Mouse (Mus musculus) megakaryocyte, embryonic 14.5 days (primary cell): ENCODE results near the gene Lce1l. TPM values are rescaled to one million over a fixed set of nuclear protein-coding genes. Genes with fewer than 3 reads are reported as not detected.
"Not testable (repeated sequence)": the region's sequence is repeated elsewhere in the genome, so short reads cannot be mapped to it uniquely, and the experiment has no call there.

Source experiments
- H3K27me3 ChIP-seq: replicated peaks from 2 replicates; pipeline ENCODE3; 2012; ENCODE audit warnings: inconsistent platforms
- H3K36me3 ChIP-seq: replicated peaks from 2 replicates; pipeline ENCODE3; 2012; ENCODE audit warnings: low read length, inconsistent platforms, mixed read lengths
- H3K4me1 ChIP-seq: 2 replicates; pipeline ENCODE4 v1.6.1; 2012; ENCODE audit warnings: inconsistent platforms
- H3K4me3 ChIP-seq: replicated peaks from 2 replicates; pipeline ENCODE3; 2012; ENCODE audit warnings: moderate library complexity, mild to moderate bottlenecking, inconsistent platforms
- H3K9me3 ChIP-seq: 2 replicates; pipeline ENCODE4 v1.6.1; 2012; ENCODE audit warnings: inconsistent platforms
- FLI1 ChIP-seq: IDR thresholded peaks from 2 replicates; pipeline ENCODE4 v1.6.1; 2012; ENCODE audit warnings: low read length, inconsistent platforms, mixed read lengths
- GATA1 ChIP-seq: IDR thresholded peaks from 3 replicates; pipeline ENCODE4 v1.6.1; 2012; ENCODE audit warnings: mixed read lengths, low read length, inconsistent platforms, borderline replicate concordance
- polyA plus RNA-seq: library from polyadenylated mRNA; stranded (reverse); fragments of >175 nt; gene quantifications from 2 replicates; pipeline ENCODE4 v1.2.3, GENCODE M21; 2012; ENCODE audit warnings: low replicate concordance; ENCODE audit not compliant: insufficient read depth

Gene Lce1l
- not detected in 2 replicates for polyA plus RNA-seq

DNA sequence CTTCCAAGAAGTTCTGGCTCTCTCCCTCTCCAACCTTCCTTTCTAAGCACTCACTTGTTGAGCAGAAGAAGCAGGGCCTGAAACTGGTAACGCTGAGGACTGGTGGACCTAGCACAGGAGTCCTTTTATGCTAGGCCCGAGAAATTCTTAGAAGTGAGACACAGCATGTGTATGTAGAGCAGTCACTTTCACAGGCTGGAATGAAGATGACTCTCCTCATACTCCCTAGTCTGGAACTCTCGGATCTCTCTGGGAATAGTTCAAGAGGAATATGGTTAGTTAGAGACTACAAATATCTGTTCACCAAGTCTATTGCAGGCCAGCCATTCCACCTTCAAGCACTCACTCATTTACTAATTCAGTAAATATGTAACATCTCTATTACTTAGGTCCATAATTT is at the start of gene Lce1l:
TSS of gene Lce1l (minus strand) at position 101 of the 400 bp plus-strand sequence.
- Histone ChIP-seq H3K27me3 (no peaks in the 10 kb centered on the region), H3K36me3 (no peaks in the 10 kb centered on the region), H3K4me1 (no peaks in the 10 kb centered on the region), H3K9me3 (no peaks in the 10 kb centered on the region), H3K4me3 (no peak within 1 kb of the TSS)
- TF ChIP-seq GATA1 (no peak), FLI1 (no peak)

DNA sequence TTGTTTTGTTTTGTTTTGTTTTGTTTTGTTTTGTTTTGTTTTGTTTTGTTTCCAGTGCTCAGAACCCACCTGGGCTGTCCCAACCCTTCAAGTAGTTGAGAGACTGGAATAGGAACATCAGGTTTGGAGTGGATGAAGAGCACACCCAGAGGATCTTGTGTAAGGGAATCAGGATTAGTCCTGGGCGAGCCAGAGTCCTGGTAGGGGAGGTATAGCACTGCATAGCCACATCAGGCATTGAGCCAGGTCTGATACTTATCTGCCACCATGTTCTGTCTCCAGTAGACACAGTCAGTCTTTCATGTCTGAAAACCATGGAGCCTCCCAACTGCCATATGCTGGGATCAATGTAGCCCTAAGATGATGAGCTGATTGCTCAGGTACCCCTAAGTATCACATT is 43.4 kb upstream of the Lce1l start:
- H3K27me3 ChIP-seq = no peaks in the 10 kb centered on the region
- no peaks in the 10 kb centered on the region for H3K36me3 ChIP-seq
- TF ChIP-seq FLI1 (no peak), GATA1 (no peak)
- no peaks in the 10 kb centered on the region for H3K9me3 ChIP-seq
- H3K4me1 ChIP-seq = peaks cover 3% of the 10 kb centered on the region; the same call in 1 of the 2 replicates
- no peak overlapping the region for H3K4me3 ChIP-seq

DNA sequence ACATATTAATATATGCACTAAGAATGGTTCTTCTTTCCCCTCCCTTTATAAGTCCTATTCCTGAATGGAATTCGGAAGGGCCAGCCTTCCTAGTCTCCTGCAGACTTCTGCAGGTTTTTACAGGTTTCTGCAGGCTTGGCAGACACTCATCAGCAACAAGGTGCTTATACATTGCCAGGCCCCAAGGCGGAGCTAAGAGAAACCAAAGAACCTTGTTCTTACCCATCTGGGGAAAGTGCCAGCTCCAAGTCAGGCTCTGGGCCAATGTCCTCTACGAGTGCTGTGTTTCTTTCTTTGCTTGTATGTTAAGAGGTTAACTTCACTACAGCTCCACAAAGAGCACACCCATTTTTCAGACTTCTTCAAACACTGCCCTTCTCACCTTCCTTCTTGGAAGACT is 43.0 kb upstream of the Lce1l start:
- no peak for TF ChIP-seq GATA1
- TF ChIP-seq FLI1 = no peak
- Histone ChIP-seq H3K9me3 (no peaks in the 10 kb centered on the region), H3K4me1 (peaks cover 3% of the 10 kb centered on the region; the same call in 1 of the 2 replicates), H3K36me3 (no peaks in the 10 kb centered on the region), H3K4me3 (no peak overlapping the region), H3K27me3 (no peaks in the 10 kb centered on the region)

DNA sequence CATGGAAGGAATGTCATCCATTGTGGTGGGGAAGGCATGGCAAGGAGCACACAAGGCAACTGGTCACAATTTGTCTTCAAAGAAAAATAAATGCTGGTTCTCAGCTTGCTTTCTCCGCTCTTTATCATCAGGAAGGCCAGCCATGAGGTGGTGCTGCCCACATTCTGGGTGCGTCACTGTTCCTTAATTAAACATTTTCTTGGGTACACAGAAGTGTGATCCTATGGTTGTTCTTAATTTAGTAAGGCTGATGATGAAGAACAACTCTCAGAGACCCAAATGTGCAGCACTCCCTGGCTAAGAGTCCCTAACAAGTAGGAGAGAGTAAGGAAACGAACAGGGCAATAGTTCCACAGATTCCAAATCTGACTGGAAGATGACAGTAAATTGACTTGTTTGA is 23.1 kb upstream of the Lce1l start:
- H3K9me3 ChIP-seq = peaks cover 2% of the 10 kb centered on the region; the same call in 1 of the 2 replicates
- H3K27me3 ChIP-seq = no peaks in the 10 kb centered on the region
- H3K4me3 ChIP-seq = no peak overlapping the region
- TF ChIP-seq GATA1 (no peak), FLI1 (no peak)
- H3K36me3 ChIP-seq = no peaks in the 10 kb centered on the region
- no peaks in the 10 kb centered on the region for H3K4me1 ChIP-seq

DNA sequence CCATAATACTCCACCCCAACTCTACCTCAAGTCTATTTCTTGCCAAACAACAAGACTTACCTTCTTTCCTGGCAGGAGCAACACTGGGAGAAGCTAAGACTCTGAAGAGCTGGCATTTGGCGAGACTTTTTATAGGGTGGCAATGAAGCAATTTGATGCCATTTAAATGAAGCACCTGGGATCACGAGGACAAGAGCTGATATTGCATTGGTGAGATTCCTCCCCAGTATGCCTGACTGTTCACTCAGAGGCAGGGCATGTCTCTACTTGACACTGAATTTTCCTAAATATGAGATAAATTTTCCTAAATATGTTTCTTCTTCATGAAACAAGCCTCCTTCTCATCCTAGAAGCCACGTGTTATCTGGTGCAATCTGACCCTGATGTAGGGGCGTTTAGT is 19.0 kb upstream of the Lce1l start, which contains the start of gene 2310050C09Rik:
TSS of gene 2310050C09Rik (minus strand) at position 101 of the 400 bp plus-strand sequence.
- Histone ChIP-seq H3K9me3 (peaks cover 8% of the 10 kb centered on the region; the same call in 1 of the 2 replicates), H3K36me3 (no peaks in the 10 kb centered on the region), H3K27me3 (no peaks in the 10 kb centered on the region), H3K4me3 (no peak within 1 kb of the TSS), H3K4me1 (no peaks in the 10 kb centered on the region)
- TF ChIP-seq FLI1 (no peak), GATA1 (no peak)

DNA sequence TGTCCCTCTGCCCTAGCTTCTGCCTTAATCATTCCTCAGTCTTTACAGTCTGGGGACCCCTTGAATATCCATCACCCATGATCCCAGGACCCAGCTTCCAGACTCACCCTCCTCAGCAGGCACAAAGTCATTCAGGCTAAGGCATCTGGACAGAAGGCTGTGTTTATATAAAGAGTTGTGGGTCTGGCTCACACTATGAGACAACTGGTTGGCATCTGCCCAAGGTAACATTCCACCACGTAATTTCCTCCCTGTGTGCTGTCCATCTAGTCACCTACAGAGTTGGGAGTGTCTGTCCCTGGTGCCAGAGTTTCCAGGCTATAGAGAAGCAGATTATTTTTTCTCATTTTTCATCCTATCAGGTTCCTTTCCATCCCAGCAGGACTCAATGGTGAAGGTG is 24.0 kb downstream of the Lce1l start, which contains the start of gene Kprp:
TSS of gene Kprp (minus strand) at position 140 of the 400 bp plus-strand sequence.
- Histone ChIP-seq H3K9me3 (peaks cover 19% of the 10 kb centered on the region), H3K4me1 (no peaks in the 10 kb centered on the region), H3K27me3 (no peaks in the 10 kb centered on the region), H3K36me3 (no peaks in the 10 kb centered on the region), H3K4me3 (no peak within 1 kb of the TSS)
- TF ChIP-seq FLI1 (no peak), GATA1 (no peak)

DNA sequence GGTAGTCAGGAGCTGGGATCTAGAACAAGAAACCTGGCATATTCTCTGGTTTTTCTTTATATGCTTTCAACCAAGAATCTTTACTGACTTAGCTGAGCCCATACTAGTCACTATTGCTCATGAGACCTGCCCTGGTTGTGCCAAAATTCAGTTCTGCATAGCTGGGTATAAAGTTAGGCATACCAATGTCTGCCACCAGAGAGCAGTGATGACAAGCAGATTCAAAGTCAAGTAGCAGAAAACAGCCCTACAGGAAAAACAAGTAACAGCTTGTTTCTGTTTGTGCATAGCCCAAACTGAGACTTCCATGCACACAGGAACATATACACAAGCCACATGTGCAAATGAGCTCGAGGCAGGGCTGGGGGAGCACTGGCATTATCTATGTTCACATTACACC is 25.3 kb downstream of the Lce1l start:
- Histone ChIP-seq H3K4me1 (no peaks in the 10 kb centered on the region), H3K4me3 (no peak overlapping the region), H3K36me3 (no peaks in the 10 kb centered on the region), H3K27me3 (no peaks in the 10 kb centered on the region), H3K9me3 (peaks cover 19% of the 10 kb centered on the region)
- TF ChIP-seq FLI1 (no peak), GATA1 (no peak)

DNA sequence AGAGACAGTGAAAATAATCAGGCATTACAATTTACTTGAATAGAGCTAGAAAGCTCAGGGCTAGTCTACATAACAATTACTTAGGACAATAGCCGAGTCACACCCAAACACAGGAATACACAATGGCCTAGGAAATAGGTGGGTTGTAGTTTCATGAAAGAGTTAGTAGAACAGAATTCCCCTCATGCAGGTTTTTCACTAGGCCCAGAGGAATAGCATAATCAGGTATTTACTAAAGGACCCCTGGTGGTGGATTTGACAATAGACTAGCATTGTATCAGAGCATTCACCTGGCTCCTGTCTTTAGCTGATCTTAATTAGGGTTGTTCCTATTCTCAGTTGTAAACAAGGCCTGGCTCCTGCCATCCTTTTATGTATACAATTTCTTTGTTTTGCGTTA is 35.0 kb downstream of the Lce1l start:
- not testable (repeated sequence) for H3K9me3 ChIP-seq, H3K27me3 ChIP-seq, H3K36me3 ChIP-seq, H3K4me3 ChIP-seq, H3K4me1 ChIP-seq

DNA sequence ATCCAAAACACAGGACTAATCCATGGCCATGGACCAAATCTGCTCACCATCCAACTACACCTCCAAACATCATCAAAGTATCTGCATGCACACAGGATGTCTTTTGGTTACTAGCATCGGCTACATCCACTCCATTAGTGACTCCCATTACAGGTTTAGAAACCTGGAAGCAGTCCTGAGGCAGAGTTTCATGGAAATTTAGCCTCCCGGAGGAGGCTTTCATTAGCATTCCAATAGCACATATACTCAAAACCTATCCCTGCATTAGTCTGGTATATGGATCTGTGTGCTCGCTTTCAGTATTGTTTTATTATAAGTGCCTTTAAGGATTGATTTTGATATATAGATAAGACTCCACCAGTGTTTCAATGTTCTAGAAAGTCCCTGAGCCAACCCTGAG is 35.5 kb downstream of the Lce1l start:
- Histone ChIP-seq H3K4me1 (no peaks in the 10 kb centered on the region), H3K36me3 (no peaks in the 10 kb centered on the region), H3K27me3 (no peaks in the 10 kb centered on the region), H3K4me3 (no peak overlapping the region), H3K9me3 (no peaks in the 10 kb centered on the region)
- TF ChIP-seq FLI1 (no peak), GATA1 (no peak)

DNA sequence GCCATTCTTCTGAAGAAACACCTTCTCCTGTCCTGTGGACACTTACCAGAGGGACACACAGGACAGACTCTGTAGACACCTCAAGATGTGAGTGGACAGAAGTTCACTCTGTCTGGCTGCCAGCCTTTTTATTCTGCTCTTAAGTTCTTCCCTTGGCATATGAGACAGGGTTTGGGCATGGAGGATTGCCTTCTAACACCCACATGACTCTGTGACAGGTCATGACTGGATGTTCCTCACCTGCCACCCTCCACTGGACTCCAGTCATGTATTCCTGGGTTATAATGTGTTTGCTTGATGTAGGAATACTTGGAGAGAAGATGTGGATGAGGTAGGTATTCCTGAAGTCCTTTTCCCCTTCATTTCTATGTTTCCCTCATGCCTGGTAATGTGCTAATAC is 43.3 kb downstream of the Lce1l start, which contains the start of gene Lce1k:
TSS of gene Lce1k (minus strand) at position 101 of the 400 bp plus-strand sequence.
- H3K4me3 ChIP-seq = no peak within 1 kb of the TSS
- H3K27me3 ChIP-seq = no peaks in the 10 kb centered on the region
- no peak for TF ChIP-seq FLI1
- no peak for TF ChIP-seq GATA1
- no peaks in the 10 kb centered on the region for H3K36me3 ChIP-seq
- no peaks in the 10 kb centered on the region for H3K9me3 ChIP-seq
- H3K4me1 ChIP-seq = no peaks in the 10 kb centered on the region

Other genes starting within 250 kb of the Lce1l start
- not detected in 2 replicates for gene 2210017I01Rik, start 243.8 kb downstream of the Lce1l start, polyA plus RNA-seq
- gene Lce6a, start 229.6 kb downstream of the Lce1l start, polyA plus RNA-seq = not detected in 2 replicates
- not detected in 2 replicates for gene Lce1a1, start 203.0 kb downstream of the Lce1l start, polyA plus RNA-seq
- not detected in 2 replicates for gene Lce1b, start 194.4 kb downstream of the Lce1l start, polyA plus RNA-seq
- gene Lce1a2, start 181.0 kb downstream of the Lce1l start, polyA plus RNA-seq = not detected in 2 replicates
- not detected in 2 replicates for gene Lce1c, start 172.0 kb downstream of the Lce1l start, polyA plus RNA-seq
- not detected in 2 replicates for gene Lce1d, start 164.1 kb downstream of the Lce1l start, polyA plus RNA-seq
- gene Lce1e, start 142.2 kb downstream of the Lce1l start, polyA plus RNA-seq = not detected in 2 replicates
- gene Lce1f, start 130.9 kb downstream of the Lce1l start, polyA plus RNA-seq = not detected in 2 replicates
- gene Gm38119, start 112.2 kb downstream of the Lce1l start, polyA plus RNA-seq = not detected in 2 replicates
- not detected in 2 replicates for gene Lce1g, start 98.9 kb downstream of the Lce1l start, polyA plus RNA-seq
- gene Lce1h, start 86.2 kb downstream of the Lce1l start, polyA plus RNA-seq = not detected in 2 replicates
- not detected in 2 replicates for gene Lce1i, start 72.4 kb downstream of the Lce1l start, polyA plus RNA-seq
- not detected in 2 replicates for gene Lce1j, start 60.8 kb downstream of the Lce1l start, polyA plus RNA-seq
- not detected in 2 replicates for gene Lce1k, start 43.4 kb downstream of the Lce1l start, polyA plus RNA-seq
- gene Kprp, start 24.0 kb downstream of the Lce1l start, polyA plus RNA-seq = not detected in 2 replicates
- not detected in 2 replicates for gene 2310050C09Rik, start 18.9 kb upstream of the Lce1l start, polyA plus RNA-seq
- gene Lce3a, start 74.9 kb upstream of the Lce1l start, polyA plus RNA-seq = not detected in 2 replicates
- gene Lce3b, start 81.7 kb upstream of the Lce1l start, polyA plus RNA-seq = not detected in 2 replicates
- not detected in 2 replicates for gene Lce3c, start 93.2 kb upstream of the Lce1l start, polyA plus RNA-seq
- gene Lce3d, start 106.1 kb upstream of the Lce1l start, polyA plus RNA-seq = not detected in 2 replicates
- gene Lce3e, start 115.8 kb upstream of the Lce1l start, polyA plus RNA-seq = not detected in 2 replicates
- gene Lce3f, start 140.9 kb upstream of the Lce1l start, polyA plus RNA-seq = not detected in 2 replicates
- gene Crct1, start 164.4 kb upstream of the Lce1l start, polyA plus RNA-seq = not detected in 2 replicates
- not detected in 2 replicates for gene Lce1m, start 167.8 kb upstream of the Lce1l start, polyA plus RNA-seq
- not detected in 2 replicates for gene Gm4858, start 217.5 kb upstream of the Lce1l start, polyA plus RNA-seq